Mouse (Mus musculus) cerebellum, adult 2 months (tissue): Measurements from ENCODE around the gene Lingo3.

ENCODE experiments used
- CTCF ChIP-seq: fragments of 200-500 bp; IDR thresholded peaks from 2 replicates; pipeline ENCODE4 v1.5.1; 2011; ENCODE audit warnings: low read depth, mild to moderate bottlenecking, control low read depth, low read length, moderate library complexity, borderline replicate concordance; ENCODE audit not compliant: insufficient read depth
- POLR2A ChIP-seq: fragments of 200-500 bp; IDR thresholded peaks from 2 replicates; pipeline ENCODE4 v1.6.1; 2011; ENCODE audit warnings: low read length, control low read depth, borderline replicate concordance; ENCODE audit not compliant: insufficient read depth

DNA sequence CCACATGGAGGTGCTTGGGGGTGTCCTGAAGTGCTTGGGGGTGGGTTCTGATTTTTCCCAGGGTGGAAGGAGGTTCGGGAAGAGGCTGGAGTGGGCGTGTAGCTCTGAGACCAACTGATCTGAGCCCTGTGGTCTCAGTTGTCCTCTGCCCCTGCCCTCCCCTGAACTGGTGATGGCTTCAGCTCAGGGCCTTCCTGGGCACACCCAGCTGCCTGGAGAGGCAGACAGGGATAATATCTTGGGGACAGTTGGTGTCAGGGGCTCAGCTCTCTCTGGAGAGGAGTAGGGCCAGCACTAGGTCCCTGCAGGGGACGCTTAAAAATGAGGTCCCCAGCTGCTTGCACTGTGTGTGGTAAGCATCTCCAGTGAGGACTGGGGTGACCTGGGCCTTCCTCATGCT is 14.0 kb upstream of the Lingo3 start:
- no peak for TF ChIP-seq POLR2A
- TF ChIP-seq CTCF: no peak
